In the genomic region with DNA sequence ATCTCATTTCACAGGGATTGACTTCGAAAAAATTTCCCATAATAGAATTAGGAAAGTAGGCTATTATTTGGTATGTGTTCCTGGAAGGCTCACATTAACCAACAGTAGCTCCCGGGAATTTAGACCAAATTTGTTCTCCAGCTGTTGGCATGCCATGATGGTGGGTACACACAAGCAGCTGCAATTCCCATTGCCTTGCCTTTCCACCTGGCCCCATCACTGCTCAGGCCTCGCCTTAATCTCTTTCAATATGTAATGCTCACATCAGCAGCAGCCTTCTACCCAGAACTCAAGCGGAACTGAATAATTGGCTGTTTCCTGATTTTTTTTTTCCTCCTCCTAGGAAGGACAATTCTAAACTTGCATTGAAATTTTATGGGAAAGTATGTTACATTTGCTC, we compare ENCODE assay signal across 35 mouse cellular contexts.
"Had no signal": no experiment of that assay in that cellular context is flagged by ENCODE, and none has a peak within 500 bp of the region (broad histone marks: within the 10 kb centered on the region; RNA-seq: fewer than 3 reads in every experiment).

No protein-coding gene starts in this region.

- DNase-seq: heart, postnatal 10 days; heart, postnatal 14 days; heart, postnatal 36 days; heart, postnatal 4 days; kidney, adult 11 months; kidney, adult 18-20 months; kidney, adult 2 months; kidney, adult 8-10 months; kidney, adult 9 months; kidney, postnatal 10 days; kidney, postnatal 14 days; kidney, postnatal 25 days; kidney, postnatal 36 days; kidney, postnatal 4 days; layer of hippocampus, adult 9-11 months; layer of hippocampus, postnatal 36 days had no signal

- H3K9ac ChIP-seq: heart, embryonic 12.5 days; heart, embryonic 13.5 days; heart, embryonic 15.5 days; hindbrain, embryonic 12.5 days; hindbrain, embryonic 13.5 days; hindbrain, embryonic 14.5 days; hindbrain, embryonic 15.5 days; intestine, embryonic 15.5 days; kidney, embryonic 15.5 days had no signal

- H3K27ac ChIP-seq: heart, embryonic 10.5 days; heart, embryonic 13.5 days; heart, embryonic 15.5 days; hindbrain, embryonic 10.5 days; hindbrain, embryonic 12.5 days; hindbrain, embryonic 13.5 days; hindbrain, embryonic 14.5 days; hindbrain, embryonic 15.5 days; hindbrain, postnatal 0 days; intestine, embryonic 15.5 days; kidney, embryonic 15.5 days; kidney, postnatal 0 days; layer of hippocampus, adult 2 months had no signal

- H3K9me3 ChIP-seq: heart, embryonic 10.5 days; heart, embryonic 12.5 days; heart, embryonic 13.5 days; heart, embryonic 15.5 days; hindbrain, embryonic 10.5 days; hindbrain, embryonic 12.5 days; hindbrain, embryonic 13.5 days; hindbrain, embryonic 15.5 days; intestine, embryonic 15.5 days; kidney, embryonic 15.5 days had no signal

- H3K27me3 ChIP-seq: heart, embryonic 12.5 days; heart, embryonic 13.5 days; heart, embryonic 15.5 days; hindbrain, embryonic 12.5 days; hindbrain, embryonic 13.5 days; hindbrain, embryonic 15.5 days; intestine, embryonic 15.5 days had no signal

- H3K4me3 ChIP-seq: heart, embryonic 10.5 days; heart, embryonic 12.5 days; heart, embryonic 13.5 days; heart, embryonic 15.5 days; hindbrain, embryonic 10.5 days; hindbrain, embryonic 12.5 days; hindbrain, embryonic 13.5 days; hindbrain, embryonic 15.5 days; intestine, embryonic 15.5 days; kidney, embryonic 15.5 days; layer of hippocampus, adult 2 months had no signal

- H3K4me1 ChIP-seq: heart, embryonic 10.5 days; hindbrain, embryonic 10.5 days; hindbrain, embryonic 12.5 days; hindbrain, embryonic 13.5 days; hindbrain, embryonic 15.5 days; intestine, embryonic 15.5 days; kidney, embryonic 15.5 days had no signal

- H3K4me2 ChIP-seq: heart, embryonic 11.5 days; heart, embryonic 12.5 days; heart, embryonic 13.5 days; heart, embryonic 15.5 days; hindbrain, embryonic 12.5 days; hindbrain, embryonic 13.5 days; hindbrain, embryonic 14.5 days; hindbrain, embryonic 15.5 days; intestine, embryonic 15.5 days; kidney, embryonic 15.5 days had no signal

- H3K36me3 ChIP-seq: heart, embryonic 10.5 days; heart, embryonic 12.5 days; heart, embryonic 13.5 days; heart, embryonic 15.5 days; hindbrain, embryonic 10.5 days; hindbrain, embryonic 12.5 days; hindbrain, embryonic 13.5 days; hindbrain, embryonic 15.5 days; intestine, embryonic 15.5 days; kidney, embryonic 15.5 days had no signal

- ATAC-seq: hindbrain, embryonic 16.5 days; hindbrain, postnatal 0 days; inflammation-experienced regulatory T-cells, adult 6 months; intestine, embryonic 15.5 days; intestine, embryonic 16.5 days; intestine, postnatal 0 days had no signal
